Mouse (Mus musculus) spleen, embryonic (tissue): Measurements from ENCODE around the gene Nt5e.

Source experiments
- CTCF ChIA-PET: fragments of 350-600 bp; sonication (Branson Sonifier 250); formaldehyde crosslinking; loops from one replicate; lab custom pipeline; 2022; lab: Charles Lee

The Nt5e gene

DNA sequence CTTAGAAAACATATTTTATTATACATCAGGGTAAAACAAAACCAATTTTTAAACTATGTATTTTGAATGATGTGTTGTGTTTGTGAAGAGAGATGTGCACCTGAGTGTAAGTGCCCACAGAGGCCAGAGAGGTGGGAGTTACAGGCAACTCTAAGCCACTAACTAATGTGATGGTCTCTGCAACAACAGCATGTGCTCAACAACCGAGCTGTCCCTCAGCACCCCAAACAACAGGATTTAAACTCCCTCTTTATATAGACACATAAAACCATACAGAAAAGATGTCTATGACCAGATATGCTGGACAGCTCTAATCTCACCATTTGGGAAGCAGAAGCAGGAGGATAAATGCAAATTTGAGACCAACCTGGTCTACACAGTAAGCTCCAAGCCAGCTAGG lies 53.5 kb downstream of the Nt5e start:
- CTCF ChIA-PET, result no interaction called here

DNA sequence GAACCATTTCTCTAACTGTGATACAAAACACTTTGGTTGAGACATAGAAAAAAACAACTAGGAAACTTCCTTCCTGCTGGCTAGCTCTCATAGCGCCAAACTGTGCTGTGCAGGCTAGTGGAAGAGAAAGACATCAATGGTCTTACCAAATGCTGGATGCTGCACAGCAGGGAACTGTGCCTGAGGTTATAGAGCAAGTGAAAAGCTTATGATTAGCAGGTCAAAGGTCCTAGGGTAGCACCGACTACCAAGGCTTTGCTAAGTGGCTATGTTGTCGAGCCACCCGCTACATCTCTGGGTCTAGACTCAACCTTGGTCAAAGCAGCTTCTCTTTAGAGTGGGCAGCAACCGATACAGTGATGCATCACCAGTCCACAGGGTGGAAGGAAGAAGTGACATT lies 61.8 kb downstream of the Nt5e start:
- CTCF ChIA-PET, result interaction anchor here (0.5 kb wide), 1 partner anchor 89 kb away, joined by 4 read pairs; no protein-coding TSS in a partner anchor

DNA sequence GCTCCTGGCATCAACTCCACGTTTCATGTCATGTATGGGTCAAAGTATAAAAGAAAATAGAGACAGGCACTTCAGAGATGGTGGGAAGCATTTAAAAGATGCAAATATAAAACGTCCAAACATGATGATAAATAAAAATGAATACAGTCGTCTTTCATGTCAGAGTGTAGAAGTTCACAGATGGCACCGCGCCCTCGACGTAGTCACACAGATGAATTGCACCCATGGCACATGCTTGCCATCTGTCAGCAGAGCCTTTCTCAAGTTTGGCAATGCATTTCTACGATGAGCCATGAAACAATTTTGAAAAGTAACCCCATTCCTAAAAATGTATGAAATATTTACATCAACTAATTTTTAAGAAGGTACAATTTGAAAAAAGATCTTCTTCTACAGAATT lies 67.9 kb downstream of the Nt5e start:
- CTCF ChIA-PET, result no interaction called here

DNA sequence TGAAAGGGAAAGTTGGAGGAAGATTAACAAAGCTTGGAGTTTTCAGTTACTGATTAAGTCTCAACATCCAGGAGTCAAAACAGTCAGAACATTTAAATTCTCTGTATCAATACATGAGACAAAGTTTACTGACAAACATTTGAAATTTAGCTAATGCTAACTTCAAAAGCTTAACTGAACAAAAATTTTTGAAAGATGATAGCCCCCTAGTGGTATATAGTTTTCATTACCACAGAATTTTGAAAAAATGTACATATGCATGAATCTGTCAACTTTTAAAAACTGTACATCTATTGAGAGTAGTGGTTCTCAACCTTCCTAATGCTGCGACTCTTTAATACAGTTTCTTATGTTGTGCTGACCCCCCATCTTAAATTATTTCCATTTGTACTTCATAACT lies 71.5 kb downstream of the Nt5e start:
- CTCF ChIA-PET, result no interaction called here

DNA sequence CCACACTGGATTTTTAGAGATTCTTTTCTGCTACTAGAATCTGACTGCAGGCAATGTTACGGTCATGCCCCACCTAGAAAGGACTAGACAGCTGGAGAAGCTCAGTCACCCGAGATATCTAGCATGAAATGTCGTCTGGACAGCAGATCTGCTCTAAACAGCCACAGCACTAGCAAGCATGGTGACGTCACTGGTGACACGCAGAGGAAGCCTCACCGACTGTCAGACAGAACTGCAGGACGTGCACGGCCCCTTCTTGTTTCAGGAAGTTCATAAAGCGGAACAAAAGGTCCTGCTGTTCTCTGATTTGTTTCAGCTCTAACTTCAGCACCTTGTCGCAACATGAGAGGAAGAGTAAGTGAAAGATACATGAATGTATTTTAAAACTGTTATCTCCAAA lies 77.1 kb downstream of the Nt5e start:
- CTCF ChIA-PET, result no interaction called here

DNA sequence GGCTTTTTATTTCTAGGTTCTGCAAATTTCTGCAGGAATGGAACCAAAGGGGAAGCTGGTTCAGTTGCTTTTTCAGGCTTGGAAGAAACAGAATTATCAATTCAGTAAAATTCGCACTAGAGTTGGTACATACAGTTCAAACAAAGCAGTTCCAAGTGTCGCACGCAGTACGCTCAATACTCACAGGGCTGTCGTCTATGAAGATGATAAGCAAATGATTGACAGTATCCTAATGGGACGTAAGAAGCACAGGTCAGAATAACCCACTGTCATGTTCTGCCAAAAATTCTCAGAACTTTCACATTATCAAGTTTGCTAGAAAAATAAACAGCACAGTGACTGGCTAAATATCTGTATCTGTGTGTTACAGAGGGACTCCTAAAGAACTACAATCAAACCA lies 77.5 kb downstream of the Nt5e start:
- CTCF ChIA-PET, result no interaction called here

DNA sequence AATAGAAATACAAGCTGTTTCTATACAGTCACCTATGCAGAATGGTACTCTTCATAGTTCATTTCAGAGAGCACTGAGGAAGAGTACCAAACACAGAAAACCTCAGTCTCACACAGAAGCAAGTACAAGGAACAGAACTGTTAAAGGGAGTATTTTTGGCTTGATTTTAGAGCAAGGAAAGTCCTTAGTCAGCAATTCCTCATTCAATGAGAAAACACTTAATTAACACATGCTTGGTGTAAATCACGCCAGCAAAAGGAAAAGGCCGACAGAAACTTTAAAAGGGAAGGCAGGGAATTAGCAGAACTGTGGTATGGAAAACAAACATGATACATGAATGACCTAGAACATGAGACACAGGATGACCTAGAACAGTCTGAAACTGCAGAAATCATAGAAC lies 83.0 kb downstream of the Nt5e start:
- CTCF ChIA-PET, result no interaction called here

DNA sequence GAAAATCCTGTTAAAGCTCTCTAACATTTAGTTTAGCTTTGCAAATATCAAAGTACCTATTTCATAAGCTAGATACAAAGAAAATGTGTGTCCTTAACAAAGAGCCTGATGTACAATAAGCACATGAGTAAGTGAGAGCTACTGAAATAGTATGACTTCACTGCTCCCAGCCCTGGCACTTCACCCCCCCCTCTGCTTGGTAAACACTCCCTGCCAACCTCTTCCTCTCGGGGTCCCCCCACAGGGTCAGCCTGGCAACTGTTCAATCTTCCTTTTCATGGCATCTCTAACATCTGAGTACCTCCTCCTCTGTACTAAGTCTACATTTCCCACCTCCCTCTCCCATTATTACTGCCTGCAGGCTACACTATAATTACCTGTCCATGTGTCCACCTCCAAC lies 89.8 kb downstream of the Nt5e start:
- CTCF ChIA-PET, result no interaction called here
